Mouse (Mus musculus) forebrain, embryonic 12.5 days (tissue): ENCODE data around the gene Endou. TPM values are rescaled to one million over a fixed set of nuclear protein-coding genes. Genes with fewer than 3 reads are reported as not detected.

Experiments
- ATAC-seq: fragments of 200-750 bp; cut with Nextera tagmentation; 2 replicates; pipeline ENCODE4 v1.8.0; 2017; ENCODE audit warnings: moderate TSS enrichment; ENCODE audit not compliant: low FRiP score
- H3K27ac ChIP-seq: fragments of 300-500 bp; sonication (generic); 2 replicates; pipeline ENCODE4 v1.5.1; 2016; ENCODE audit warnings: mild to moderate bottlenecking
- H3K27me3 ChIP-seq: fragments of 300-500 bp; sonication (generic); 2 replicates; pipeline ENCODE4 v1.6.1; 2016; ENCODE audit warnings: mild to moderate bottlenecking
- H3K36me3 ChIP-seq: fragments of 300-500 bp; sonication (generic); replicated peaks from 2 replicates; pipeline ENCODE4 v1.6.1; 2016; ENCODE audit warnings: mild to moderate bottlenecking
- H3K4me1 ChIP-seq: fragments of 300-500 bp; sonication (generic); 2 replicates; pipeline ENCODE4 v1.6.1; 2016
- H3K4me2 ChIP-seq: fragments of 300-500 bp; sonication (generic); 2 replicates; pipeline ENCODE4 v1.6.1; 2016; ENCODE audit warnings: mild to moderate bottlenecking, moderate library complexity
- H3K4me3 ChIP-seq: fragments of 300-500 bp; sonication (generic); replicated peaks from 2 replicates; pipeline ENCODE4 v1.5.1; 2016; ENCODE audit warnings: mild to moderate bottlenecking
- H3K9ac ChIP-seq: fragments of 300-500 bp; sonication (generic); 2 replicates; pipeline ENCODE4 v1.6.1; 2016; ENCODE audit warnings: mild to moderate bottlenecking
- H3K9me3 ChIP-seq: fragments of 300-500 bp; sonication (generic); 2 replicates; pipeline ENCODE4 v1.6.1; 2016
- WGBS: fragments of 180-500 bp; shearing (Covaris S2); methylation state at CpG from one replicate; pipeline ENCODE4 v1.1.7; 2016; 5-methylcytosine and 5-hydroxymethylcytosine counted together
- polyA plus RNA-seq: library from polyadenylated mRNA; unstranded; fragments of >200 nt; fragmentation: Nextera tagmentation; extraction: Ambion mirVana; gene quantifications from 2 replicates; pipeline ENCODE4 v1.2.1, GENCODE M21; 2016

Gene Endou
- polyA plus RNA-seq, 1 experiment from 2014 or later: 0.33 TPM

DNA sequence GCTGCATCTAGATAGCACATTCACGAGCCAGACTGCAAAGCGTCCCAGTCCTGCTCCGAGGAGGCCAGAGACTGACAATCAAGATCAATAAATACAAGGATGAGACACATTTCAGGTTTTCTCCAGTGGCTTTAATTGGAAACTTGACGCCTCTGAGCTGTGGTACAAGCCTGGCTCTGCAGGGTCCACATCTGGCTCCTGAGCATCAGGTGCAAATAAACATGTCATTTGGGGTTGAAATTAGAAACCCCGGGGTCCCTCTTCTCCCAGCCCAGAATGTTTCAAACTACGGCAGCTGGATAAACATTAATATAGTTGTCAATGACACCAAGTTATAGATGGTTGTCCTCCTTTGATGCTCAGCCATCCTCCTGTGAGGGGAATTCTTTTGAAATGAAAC is 20.2 kb downstream of the Endou start:
- 82% methylated on average over 6 of the region's 6 CpGs for WGBS
- Histone ChIP-seq H3K4me2 (no peak overlapping the region), H3K27ac (no peak overlapping the region), H3K9ac (no peak overlapping the region), H3K27me3 (no peaks in the 10 kb centered on the region), H3K4me3 (no peak overlapping the region), H3K36me3 (no peaks in the 10 kb centered on the region), H3K4me1 (peaks cover 3% of the 10 kb centered on the region; the same call in 1 of the 2 replicates), H3K9me3 (no peaks in the 10 kb centered on the region)
- ATAC-seq: no peak

DNA sequence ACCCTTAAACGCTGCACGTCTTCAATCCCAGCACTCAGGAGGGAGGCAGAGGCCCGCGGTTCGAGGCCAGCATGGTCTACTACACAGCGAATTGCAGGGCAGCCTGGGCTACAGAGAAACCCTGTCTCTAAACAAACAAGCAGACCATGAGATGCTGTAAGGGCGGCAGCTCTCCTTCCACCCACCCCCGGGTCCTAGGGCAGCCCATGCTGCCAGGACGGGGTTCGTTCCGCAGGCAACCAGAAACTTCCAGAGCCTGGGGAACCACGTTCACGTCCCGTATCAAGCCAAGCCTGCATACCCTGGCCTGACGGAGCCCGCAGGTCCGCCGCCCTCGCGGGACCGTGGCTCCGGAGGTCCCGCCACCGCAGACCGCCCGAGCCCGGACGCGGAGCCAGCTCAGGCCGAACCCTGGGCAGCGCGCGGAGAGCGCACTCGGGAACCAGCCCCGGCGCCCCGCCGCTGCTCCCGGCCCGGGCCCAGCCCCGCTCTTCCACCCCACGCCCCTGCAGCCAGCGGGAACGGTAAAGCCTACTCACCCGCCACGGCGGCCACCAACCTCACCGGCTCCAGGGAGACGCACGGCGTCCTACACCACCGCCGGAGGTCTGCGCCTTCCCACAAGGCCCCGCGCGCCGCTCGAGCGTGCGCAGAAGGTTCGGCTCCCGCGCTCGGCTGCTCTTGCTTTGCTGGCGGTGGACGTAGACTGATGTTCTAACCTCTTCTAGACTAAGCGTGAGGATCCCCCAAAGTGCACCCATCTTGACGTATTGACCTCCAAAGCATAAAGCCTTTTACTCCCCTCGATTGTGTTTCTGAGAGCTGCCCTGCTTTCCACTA is 25.7 kb downstream of the Endou start, which contains the start of gene Rpap3:
Gene Rpap3, minus strand, starts transcription at position 615 of the 840 bp plus-strand sequence.
- Histone ChIP-seq H3K9ac (peak within 1 kb of the TSS; percentile 91), H3K27ac (peak within 1 kb of the TSS; percentile 73; the same call in 1 of the 2 replicates), H3K27me3 (no peaks in the 10 kb centered on the region), H3K4me1 (peaks cover 18% of the 10 kb centered on the region), H3K4me3 (peak within 1 kb of the TSS; percentile 98), H3K4me2 (peak within 1 kb of the TSS; percentile 81), H3K9me3 (no peaks in the 10 kb centered on the region), H3K36me3 (peaks cover 24% of the 10 kb centered on the region)
- ATAC-seq: peak; percentile 94
- under 1% methylated on average over 71 of the region's 71 CpGs for WGBS

DNA sequence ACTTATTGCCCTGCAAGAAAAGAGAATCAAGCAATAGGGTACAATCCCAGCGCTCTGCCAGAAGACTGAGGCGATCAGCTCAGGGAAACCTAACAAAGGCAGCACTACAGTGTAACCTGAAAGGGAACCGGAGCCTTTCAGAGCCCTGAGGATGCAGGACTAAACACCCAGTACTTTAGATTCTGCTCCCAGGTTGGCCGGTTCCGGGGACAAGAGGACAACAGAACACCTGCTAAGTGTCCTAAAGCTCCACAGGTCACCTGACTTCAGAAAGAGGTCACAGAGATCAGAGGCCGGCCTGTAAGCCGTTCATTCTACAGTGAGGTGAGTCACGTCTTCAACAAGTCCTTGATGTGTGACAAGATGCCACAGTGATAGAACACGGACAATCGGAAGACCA is 34.5 kb downstream of the Endou start:
- 91% methylated on average over 10 of the region's 10 CpGs for WGBS
- H3K36me3 ChIP-seq: peaks cover 93% of the 10 kb centered on the region

DNA sequence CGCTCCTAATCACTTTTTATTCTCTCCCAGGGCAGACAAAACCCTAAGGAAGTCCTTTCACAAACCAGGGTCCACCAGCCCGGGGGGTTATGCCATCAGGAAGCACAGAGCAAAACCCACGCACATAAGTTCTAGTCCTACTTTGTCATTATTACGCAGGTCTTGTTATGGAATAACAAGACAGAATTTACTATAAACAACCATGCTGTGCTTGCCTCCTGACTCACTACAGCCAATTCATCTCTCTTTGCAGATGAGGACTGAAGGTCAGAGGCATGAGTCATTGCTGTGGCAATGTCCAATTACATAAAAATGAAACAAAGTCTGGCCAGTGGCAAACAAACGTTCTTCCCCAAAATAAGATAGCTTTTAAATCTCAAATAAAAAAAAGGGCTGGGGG is 37.7 kb downstream of the Endou start:
- Histone ChIP-seq H3K27me3 (no peaks in the 10 kb centered on the region), H3K9me3 (no peaks in the 10 kb centered on the region), H3K27ac (no peak overlapping the region), H3K4me3 (no peak overlapping the region), H3K4me1 (no peaks in the 10 kb centered on the region), H3K9ac (no peak overlapping the region), H3K4me2 (no peak overlapping the region), H3K36me3 (peaks cover 87% of the 10 kb centered on the region)
- ATAC-seq: no peak
- 90% methylated on average over 5 of the region's 5 CpGs for WGBS

More for the DNA sequence above, 34.5 kb downstream of the Endou start:
- H3K27me3 ChIP-seq: no peaks in the 10 kb centered on the region
- no peak for ATAC-seq
- H3K4me1 ChIP-seq: no peaks in the 10 kb centered on the region
- H3K27ac ChIP-seq: no peak overlapping the region
- no peak overlapping the region for H3K4me3 ChIP-seq
- H3K4me2 ChIP-seq: no peak overlapping the region
- H3K9me3 ChIP-seq: no peaks in the 10 kb centered on the region
- H3K9ac ChIP-seq: no peak overlapping the region

DNA sequence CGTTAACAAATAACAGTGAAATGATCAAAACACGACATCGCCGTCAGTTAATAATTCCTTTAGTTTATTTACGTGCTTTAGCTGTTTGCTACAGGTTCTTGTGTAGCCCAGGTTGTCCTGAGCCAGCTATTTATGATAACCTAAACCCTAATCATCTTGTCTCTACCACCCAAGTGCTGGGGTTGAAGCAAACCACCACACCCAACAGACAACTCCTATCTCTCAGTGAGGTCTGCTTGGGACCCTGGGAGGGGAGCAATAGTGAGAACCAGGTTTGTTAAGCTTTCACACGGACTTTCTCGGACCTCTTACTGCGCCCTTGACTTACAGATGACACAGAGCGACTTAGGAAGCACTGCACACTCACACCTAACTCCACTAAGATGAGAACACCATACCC is 47.0 kb downstream of the Endou start:
- WGBS: 92% methylated on average over 9 of the region's 9 CpGs
- Histone ChIP-seq H3K27ac (no peak overlapping the region), H3K4me1 (no peaks in the 10 kb centered on the region), H3K9me3 (no peaks in the 10 kb centered on the region), H3K4me2 (no peak overlapping the region), H3K27me3 (no peaks in the 10 kb centered on the region), H3K4me3 (no peak overlapping the region), H3K36me3 (peaks cover 97% of the 10 kb centered on the region), H3K9ac (no peak overlapping the region)
- ATAC-seq: no peak

DNA sequence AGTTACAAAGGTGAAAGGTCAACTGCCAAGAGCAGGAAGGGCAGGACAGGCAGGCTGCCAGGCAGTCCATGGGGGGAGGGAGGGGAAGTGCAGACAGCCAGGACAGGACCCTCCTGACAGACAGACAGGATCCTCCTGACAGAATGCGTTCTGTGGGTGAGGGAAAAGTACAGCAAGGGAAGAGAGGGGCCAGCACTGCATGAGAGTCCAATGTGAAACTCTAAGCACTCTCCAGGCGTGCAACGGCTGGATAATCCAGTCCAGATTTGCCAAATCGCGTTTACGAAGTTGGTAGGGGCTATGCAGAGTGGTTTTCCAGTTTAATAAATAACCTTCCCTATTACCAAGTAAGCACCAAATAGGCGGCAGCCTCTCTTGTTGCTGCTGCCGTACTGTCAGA is 49.1 kb downstream of the Endou start:
- no peak for ATAC-seq
- Histone ChIP-seq H3K4me3 (no peak overlapping the region), H3K4me1 (no peaks in the 10 kb centered on the region), H3K27me3 (no peaks in the 10 kb centered on the region), H3K27ac (no peak overlapping the region), H3K9ac (no peak overlapping the region), H3K4me2 (no peak overlapping the region), H3K9me3 (no peaks in the 10 kb centered on the region), H3K36me3 (peaks cover 92% of the 10 kb centered on the region)
- 94% methylated on average over 8 of the region's 8 CpGs for WGBS

DNA sequence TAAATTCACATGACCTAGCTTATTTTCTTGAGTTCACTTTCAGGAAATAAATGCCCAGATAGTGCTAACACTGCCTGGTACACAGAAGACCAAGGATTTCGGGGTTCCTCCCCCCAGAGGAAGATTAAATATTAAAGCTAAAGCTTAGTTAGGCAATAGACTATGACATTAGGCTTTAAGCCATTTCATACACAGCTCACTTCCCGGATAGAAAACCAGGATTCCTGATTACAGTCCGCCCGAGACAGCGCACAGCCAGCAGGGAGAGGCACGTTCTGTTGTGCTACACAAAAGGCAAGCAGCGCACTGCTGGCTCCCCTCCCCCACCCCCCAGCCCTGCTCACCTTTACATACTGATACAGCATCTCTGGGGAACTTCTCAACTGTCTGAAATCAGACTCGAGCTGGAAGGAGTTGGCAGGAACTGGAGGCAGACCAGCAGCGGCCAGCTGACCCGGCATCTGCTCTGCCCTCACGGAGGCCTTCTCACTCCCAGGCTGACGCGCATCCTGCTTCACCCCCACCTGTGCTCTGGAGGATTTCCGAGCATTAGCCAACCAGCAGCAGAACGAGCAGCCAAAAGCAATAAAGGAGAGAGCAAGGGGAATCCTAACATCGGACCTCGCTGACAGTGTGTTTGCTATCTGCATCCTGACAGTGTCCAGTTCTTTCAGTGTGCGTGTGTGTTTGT is 51.0 kb downstream of the Endou start:
- H3K27ac ChIP-seq: no peak overlapping the region
- H3K36me3 ChIP-seq: peaks cover 90% of the 10 kb centered on the region
- no peak for ATAC-seq
- no peak overlapping the region for H3K9ac ChIP-seq
- 75% methylated on average over 18 of the region's 18 CpGs for WGBS
- no peak overlapping the region for H3K4me2 ChIP-seq
- no peaks in the 10 kb centered on the region for H3K4me1 ChIP-seq
- no peak overlapping the region for H3K4me3 ChIP-seq
- H3K9me3 ChIP-seq: no peaks in the 10 kb centered on the region
- H3K27me3 ChIP-seq: no peaks in the 10 kb centered on the region

DNA sequence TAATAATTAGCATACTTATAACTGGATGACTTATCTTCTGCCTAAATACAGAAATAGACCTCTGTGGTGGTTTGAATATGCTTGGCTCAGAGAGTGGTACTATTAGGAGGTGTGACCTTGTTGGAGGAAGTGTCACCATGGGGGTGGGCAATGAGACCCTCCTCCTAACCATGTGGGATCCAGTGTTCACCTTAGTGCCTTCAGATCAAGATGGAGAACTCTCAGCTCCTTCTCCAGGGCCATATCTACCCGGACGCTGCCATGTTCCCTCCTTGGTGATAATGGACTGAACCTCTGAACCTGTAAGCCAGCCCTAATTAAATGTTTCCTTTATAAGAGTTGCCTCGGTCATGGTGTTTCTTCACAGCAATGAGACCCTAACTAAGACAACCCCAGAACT is 53.8 kb downstream of the Endou start:
- 93% methylated on average over 3 of the region's 3 CpGs for WGBS
- Histone ChIP-seq H3K9ac (no peak overlapping the region), H3K4me1 (peaks cover 4% of the 10 kb centered on the region)

DNA sequence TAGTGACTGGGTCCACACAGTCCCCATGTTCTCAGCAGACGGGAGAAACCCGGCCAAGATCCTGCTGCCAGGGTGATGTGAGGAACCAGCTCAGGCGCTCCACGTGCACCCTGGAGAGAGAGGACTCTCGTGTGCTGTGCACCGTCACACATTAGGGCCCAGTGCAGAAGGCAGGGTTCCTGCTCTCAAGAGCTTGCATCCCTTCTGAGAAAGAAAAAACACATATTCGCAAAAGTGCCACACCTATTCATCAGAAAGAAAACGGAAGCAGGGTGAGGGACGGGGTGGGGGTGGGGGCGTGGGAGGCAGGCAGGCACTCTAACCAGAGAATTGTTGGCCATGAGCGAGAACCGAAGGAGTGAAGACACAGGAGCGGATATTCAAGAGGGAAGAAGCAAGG is 55.2 kb downstream of the Endou start:
- H3K4me1 ChIP-seq: peaks cover 12% of the 10 kb centered on the region
- no peak overlapping the region for H3K4me3 ChIP-seq
- H3K36me3 ChIP-seq: peaks cover 62% of the 10 kb centered on the region
- ATAC-seq: no peak
- no peak overlapping the region for H3K27ac ChIP-seq
- H3K27me3 ChIP-seq: no peaks in the 10 kb centered on the region
- H3K4me2 ChIP-seq: no peak overlapping the region
- no peaks in the 10 kb centered on the region for H3K9me3 ChIP-seq
- 93% methylated on average over 13 of the region's 13 CpGs for WGBS
- no peak overlapping the region for H3K9ac ChIP-seq

More for the DNA sequence above, 53.8 kb downstream of the Endou start:
- H3K27ac ChIP-seq: no peak overlapping the region
- H3K4me3 ChIP-seq: no peak overlapping the region
- H3K9me3 ChIP-seq: no peaks in the 10 kb centered on the region
- no peak for ATAC-seq
- H3K4me2 ChIP-seq: no peak overlapping the region
- peaks cover 77% of the 10 kb centered on the region for H3K36me3 ChIP-seq
- no peaks in the 10 kb centered on the region for H3K27me3 ChIP-seq

DNA sequence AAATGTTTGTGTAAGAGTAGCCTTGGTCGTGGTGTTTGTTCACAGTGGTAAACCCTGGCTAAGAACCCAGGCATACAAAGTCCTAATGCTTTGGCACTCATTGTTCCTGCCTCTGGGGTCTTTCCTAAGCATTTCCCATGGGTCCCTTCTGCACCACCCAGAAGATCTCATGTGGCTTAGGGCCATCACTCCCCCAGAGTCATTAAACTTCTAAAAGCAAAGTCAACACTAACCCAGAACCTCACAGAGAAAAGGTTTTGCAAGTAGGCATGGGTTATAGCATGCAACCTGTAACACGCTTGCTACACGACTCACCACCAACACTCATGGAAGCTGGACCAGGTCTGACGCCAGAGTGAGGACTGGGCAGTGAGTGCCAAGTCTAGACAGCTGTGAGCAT is 56.7 kb downstream of the Endou start:
- Histone ChIP-seq H3K9ac (no peak overlapping the region), H3K4me3 (no peak overlapping the region), H3K27me3 (no peaks in the 10 kb centered on the region), H3K4me2 (no peak overlapping the region), H3K4me1 (peaks cover 12% of the 10 kb centered on the region), H3K36me3 (peaks cover 51% of the 10 kb centered on the region), H3K9me3 (no peaks in the 10 kb centered on the region), H3K27ac (no peak overlapping the region)
- 94% methylated on average over 4 of the region's 4 CpGs for WGBS
- no peak for ATAC-seq

DNA sequence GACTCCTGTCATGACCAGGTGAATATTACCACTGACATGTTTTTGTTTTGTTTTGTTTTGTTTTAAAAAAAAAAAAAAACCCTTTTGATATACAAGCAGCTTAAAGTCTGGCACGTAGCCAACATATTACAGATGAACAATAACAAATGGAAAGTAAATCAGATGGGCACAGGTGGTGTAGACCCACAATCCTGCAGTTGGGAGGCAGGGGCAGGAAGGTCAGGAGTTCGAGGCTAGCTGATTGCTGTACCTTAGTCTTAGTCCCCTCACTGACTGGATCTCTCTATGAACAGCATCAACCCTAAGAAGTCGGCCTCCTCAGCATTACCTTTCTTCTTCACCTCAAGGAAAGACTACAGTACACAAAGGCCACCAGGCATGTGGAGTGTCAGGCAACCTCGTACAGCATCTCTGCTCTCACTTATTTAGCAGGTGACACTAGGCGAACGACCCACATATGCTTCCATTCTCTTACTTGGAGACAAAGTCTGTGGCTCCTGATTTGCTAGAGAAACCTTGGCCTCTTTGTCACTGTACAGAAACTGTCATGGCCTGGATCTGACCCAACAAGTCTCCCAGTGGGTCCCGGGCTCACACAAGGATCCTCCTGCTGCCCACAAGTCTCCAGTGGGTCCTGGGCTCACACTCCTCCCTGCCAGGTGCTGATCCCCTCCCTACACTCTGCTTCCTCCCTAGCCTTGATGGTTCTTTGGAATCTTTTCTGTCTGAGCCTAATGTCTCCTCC is 57.7 kb downstream of the Endou start:
- no peak overlapping the region for H3K27ac ChIP-seq
- no peak overlapping the region for H3K4me3 ChIP-seq
- no peak overlapping the region for H3K9ac ChIP-seq
- H3K4me1 ChIP-seq: peaks cover 12% of the 10 kb centered on the region
- ATAC-seq: no peak
- H3K36me3 ChIP-seq: peaks cover 45% of the 10 kb centered on the region
- no peak overlapping the region for H3K4me2 ChIP-seq
- WGBS: 92% methylated on average over 7 of the region's 7 CpGs
- no peaks in the 10 kb centered on the region for H3K27me3 ChIP-seq
- H3K9me3 ChIP-seq: no peaks in the 10 kb centered on the region

DNA sequence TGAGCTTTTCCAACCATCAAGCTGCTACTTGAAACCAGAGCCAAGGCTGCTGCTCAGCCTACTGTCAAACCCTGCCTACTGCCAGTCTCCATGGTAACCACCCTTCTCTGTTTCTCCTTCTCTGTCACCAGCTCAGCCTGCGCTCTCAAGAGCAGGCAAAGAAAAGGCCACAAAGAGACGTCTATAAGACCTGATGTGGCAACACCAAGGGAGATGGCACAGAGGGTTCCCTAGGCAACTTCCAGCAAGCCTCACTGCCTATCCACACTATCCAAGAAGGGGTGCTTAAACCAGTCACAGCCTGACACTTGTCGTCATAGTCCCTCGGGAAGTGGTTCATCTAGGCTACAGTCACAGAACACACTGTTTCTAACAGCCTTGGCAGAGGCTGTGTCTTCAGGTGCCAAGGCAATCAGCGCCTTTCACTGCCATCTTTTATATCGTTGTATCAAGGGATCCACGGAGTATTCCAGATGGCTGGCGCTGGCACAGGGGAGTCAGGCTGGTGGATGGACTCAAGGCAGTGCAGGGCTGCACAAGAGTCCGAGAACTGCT is 58.9 kb downstream of the Endou start:
- peaks cover 12% of the 10 kb centered on the region for H3K4me1 ChIP-seq
- no peak overlapping the region for H3K9ac ChIP-seq
- peak; percentile 81 for ATAC-seq
- no peak overlapping the region for H3K4me3 ChIP-seq
- no peaks in the 10 kb centered on the region for H3K9me3 ChIP-seq
- no peak overlapping the region for H3K4me2 ChIP-seq
- 57% methylated on average over 9 of the region's 9 CpGs for WGBS
- H3K27me3 ChIP-seq: no peaks in the 10 kb centered on the region
- H3K27ac ChIP-seq: peak overlapping the region; percentile 82
- H3K36me3 ChIP-seq: peaks cover 34% of the 10 kb centered on the region
